Mouse (Mus musculus) T-helper 2 cell (primary cell): ENCODE data around the gene Sass6.
"Not testable (repeated sequence)": the region's sequence is repeated elsewhere in the genome, so short reads cannot be mapped to it uniquely, and the experiment has no call there.

Source experiments
- in situ Hi-C: fragments of 300-600 bp; cut with MboI, MseI; formaldehyde crosslinking; loops from one replicate; pipeline ENCODE4 v1.15.1; 2025; ENCODE audit warnings: high pct_unique_total_duplicates

The Sass6 gene

GRCm38 (mm10) chr3:116662463-116662863 lies 67.7 kb downstream of the Sass6 start, which contains the start of gene Mfsd14a:
Gene Mfsd14a, minus strand, starts transcription at chr3:116662677.
- in situ Hi-C loops: no loop called here

- in situ Hi-C loops: not testable (repeated sequence)
Observed at GRCm38 (mm10) chr3:116664281-116664680, 69.5 kb downstream of the Sass6 start.
